In genomic region chr2:25331470-25331869, GRCm38 (mm10) we compare ENCODE assay signal across 9 mouse cellular contexts. TPM values are rescaled to one million over a fixed set of nuclear protein-coding genes. Genes with fewer than 3 reads are reported as not detected.
DNase-seq lines count a peak whose midpoint lies in the region; ATAC-seq and TF ChIP-seq lines count a peak whose summit lies in the region.
"Had no signal": no experiment of that assay in that cellular context is flagged by ENCODE, and none has a peak within 500 bp of the region (broad histone marks: within the 10 kb centered on the region; RNA-seq: fewer than 3 reads in every experiment).

No protein-coding gene starts in this region.

- WGBS in heart, embryonic 13.5 days = 48% methylated on average over 9 of the region's 9 CpGs
- 63% methylated on average over 9 of the region's 9 CpGs for WGBS in hindbrain, embryonic 11.5 days
- 67% methylated on average over 9 of the region's 9 CpGs for WGBS in midbrain, embryonic 12.5 days
- 50% methylated on average over 9 of the region's 9 CpGs for WGBS in kidney, adult 2 months

- peak overlapping the region; percentile 93 for H3K4me3 ChIP-seq in heart, embryonic 13.5 days
- peak overlapping the region; percentile 97 for H3K4me3 ChIP-seq in G1E (ENCODE audit: low read depth, low read length)
- H3K4me3 ChIP-seq in hindbrain, embryonic 11.5 days (ENCODE audit: low read depth, low read length) = peak overlapping the region; percentile 93
- H3K4me3 ChIP-seq in midbrain, embryonic 12.5 days = peak overlapping the region; percentile 85
- H3K4me3 ChIP-seq in kidney, adult 2 months (ENCODE audit: insufficient read depth, low read depth, low read length) = no peak overlapping the region

- H3K36me3 ChIP-seq in heart, embryonic 13.5 days = peaks cover 29% of the 10 kb centered on the region
- H3K36me3 ChIP-seq in G1E (replicated peaks) = peaks cover 31% of the 10 kb centered on the region
- H3K36me3 ChIP-seq in hindbrain, embryonic 11.5 days (ENCODE audit: control insufficient read depth, insufficient read depth, low read length) = 0 out of 2 replicates have a peak, but pooled peaks cover 3% of the 10 kb centered on the region
- peaks cover 26% of the 10 kb centered on the region for H3K36me3 ChIP-seq in midbrain, embryonic 12.5 days
- no peaks in the 10 kb centered on the region for H3K36me3 ChIP-seq in kidney, adult 2 months (ENCODE audit: control insufficient read depth, insufficient read depth, low read length)

- no peak overlapping the region for H3K27ac ChIP-seq in heart, embryonic 13.5 days (replicated peaks)
- no peak overlapping the region for H3K27ac ChIP-seq in hindbrain, embryonic 11.5 days (ENCODE audit: low read depth, low read length)
- H3K27ac ChIP-seq in midbrain, embryonic 12.5 days (replicated peaks) = no peak overlapping the region
- H3K27ac ChIP-seq in kidney, adult 2 months (ENCODE audit: insufficient read depth, low read depth, low read length) = no peak overlapping the region

- TF ChIP-seq POLR2A in kidney, adult 2 months (IDR thresholded peaks at IDR 0.05; ENCODE audit: low read depth, low read length) = no peak

- no peak for DNase-seq in heart, postnatal 4 days
- DNase-seq in G1E (ENCODE audit: low spot score) = no peak
- DNase-seq in hindbrain, embryonic 11.5 days (ENCODE audit: low spot score) = no peak
- no peak for DNase-seq in cerebellum, postnatal 25 days
- no peak for DNase-seq in kidney, adult 2 months
- DNase-seq: layer of hippocampus, adult 9-11 months had no signal

- no peaks in the 10 kb centered on the region for H3K9me3 ChIP-seq in heart, embryonic 13.5 days
- H3K9me3 ChIP-seq in G1E (replicated peaks) = no peaks in the 10 kb centered on the region
- H3K9me3 ChIP-seq in hindbrain, embryonic 11.5 days (ENCODE audit: control insufficient read depth, low read length) = no peaks in the 10 kb centered on the region
- no peaks in the 10 kb centered on the region for H3K9me3 ChIP-seq in midbrain, embryonic 12.5 days

- ATAC-seq in heart, embryonic 13.5 days (ENCODE audit: extremely low read depth, insufficient number of reproducible peaks, low FRiP score, low TSS enrichment) = no peak
- no peak for ATAC-seq in G1E (ENCODE audit: extremely low read depth, insufficient number of reproducible peaks, low FRiP score, poor library complexity, severe bottlenecking)
- ATAC-seq in hindbrain, embryonic 11.5 days (ENCODE audit: low FRiP score) = no peak
- no peak for ATAC-seq in midbrain, embryonic 12.5 days (ENCODE audit: low FRiP score, low read depth)
- no peak for ATAC-seq in erythroid progenitor cell, adult 5-6 weeks (replicated peaks; ENCODE audit: low FRiP score, poor library complexity, severe bottlenecking)

- H3K4me2 ChIP-seq in heart, embryonic 13.5 days = peak overlapping the region; percentile 81
- H3K4me2 ChIP-seq in hindbrain, embryonic 11.5 days (replicated peaks; ENCODE audit: low read depth, low read length) = peak overlapping the region; percentile 86
- H3K4me2 ChIP-seq in midbrain, embryonic 12.5 days (replicated peaks) = peak overlapping the region; percentile 86

- H3K27me3 ChIP-seq in heart, embryonic 13.5 days (replicated peaks) = no peaks in the 10 kb centered on the region; the same call in 1 of the 2 replicates
- peaks cover 2% of the 10 kb centered on the region; the same call in 1 of the 2 replicates for H3K27me3 ChIP-seq in G1E (ENCODE audit: insufficient read depth, low read length)
- no peaks in the 10 kb centered on the region; the same call in 1 of the 2 replicates for H3K27me3 ChIP-seq in hindbrain, embryonic 11.5 days (ENCODE audit: control insufficient read depth, insufficient read depth, low read length)
- peaks cover 4% of the 10 kb centered on the region; the same call in 1 of the 2 replicates for H3K27me3 ChIP-seq in midbrain, embryonic 12.5 days
- no peaks in the 10 kb centered on the region for H3K27me3 ChIP-seq in kidney, adult 2 months (replicated peaks; ENCODE audit: control insufficient read depth, insufficient read depth, low read length)

- peaks cover 18% of the 10 kb centered on the region for H3K4me1 ChIP-seq in heart, embryonic 13.5 days
- H3K4me1 ChIP-seq in G1E (ENCODE audit: insufficient read depth, low read depth, low read length) = peaks cover 38% of the 10 kb centered on the region
- peaks cover 3% of the 10 kb centered on the region; the same call in 1 of the 2 replicates for H3K4me1 ChIP-seq in hindbrain, embryonic 11.5 days (replicated peaks; ENCODE audit: control insufficient read depth, insufficient read depth, low read length)
- H3K4me1 ChIP-seq in midbrain, embryonic 12.5 days = peaks cover 18% of the 10 kb centered on the region
- H3K4me1 ChIP-seq in kidney, adult 2 months (ENCODE audit: control insufficient read depth, insufficient read depth, low read length) = peaks cover 12% of the 10 kb centered on the region; the same call in 1 of the 2 replicates

- H3K9ac ChIP-seq in heart, embryonic 13.5 days = peak overlapping the region; percentile 95
- peak overlapping the region; percentile 91; the same call in 1 of the 2 replicates for H3K9ac ChIP-seq in hindbrain, embryonic 11.5 days (ENCODE audit: low read depth, low read length)
- H3K9ac ChIP-seq in midbrain, embryonic 12.5 days (replicated peaks) = peak overlapping the region; percentile 82

- TF ChIP-seq CTCF in G1E (IDR thresholded peaks at IDR 0.05; ENCODE audit: low read depth, low read length) = no peak
- TF ChIP-seq CTCF in kidney, adult 2 months (conservative IDR thresholded peaks at IDR 0.05; ENCODE audit: insufficient read depth, insufficient read length, low read depth, low read length) = no peak

RNA-seq across cellular contexts. Expression of gene Man1b1, which starts 0.7 kb away (rescaled TPM):
- 28.4 and 31.3 TPM in 2 replicates for polyA plus RNA-seq in heart, embryonic 13.5 days (2015; fragmentation: Nextera tagmentation; extraction: Ambion mirVana)
- 10 to 100 TPM; 27.2 to 28.6 TPM for total RNA-seq in heart, postnatal 4 days (2021)
- total RNA-seq in G1E (2014; fragmentation: Nextera tagmentation) = 38.3 and 47.0 TPM in 2 replicates
- total RNA-seq in G1E (2017) = 45.3 and 57.2 TPM in 2 replicates
- 9.9 and 18.0 TPM in 2 replicates for polyA plus RNA-seq in G1E (2012)
- 86.7 and 133 TPM in 2 replicates for polyA plus RNA-seq in hindbrain, embryonic 11.5 days (2014; fragmentation: Nextera tagmentation; extraction: Ambion mirVana)
- polyA plus RNA-seq in midbrain, embryonic 12.5 days (2016; fragmentation: Nextera tagmentation; extraction: Ambion mirVana) = 72.2 and 72.9 TPM in 2 replicates
- 16.6 and 19.6 TPM in 2 replicates for polyA plus RNA-seq in kidney, adult 2 months (2012; rRNA removed)
- 20.9 and 40.2 TPM in 2 replicates for total RNA-seq in erythroid progenitor cell, adult 5-6 weeks (2015; ENCODE audit: low replicate concordance)
- 34.1 and 51.6 TPM in 2 replicates for total RNA-seq in erythroid progenitor cell, adult 5-6 weeks (2017; ENCODE audit: low replicate concordance)

RNA-seq across cellular contexts. Expression of gene Grin1, which starts 12.5 kb away (rescaled TPM):
- 0.09 and 0.16 TPM in 2 replicates for polyA plus RNA-seq in heart, embryonic 13.5 days (2015; fragmentation: Nextera tagmentation; extraction: Ambion mirVana)
- total RNA-seq in heart, postnatal 4 days (2021) = not detected
- total RNA-seq in G1E (2014; fragmentation: Nextera tagmentation) (1.7 TPM in 1 of 2 replicates, not detected in the other), G1E (2017) (0.17 and 0.33 TPM in 2 replicates)
- polyA plus RNA-seq in G1E (2012) = 0.68 and 0.73 TPM in 2 replicates
- 3.6 and 3.9 TPM in 2 replicates for polyA plus RNA-seq in hindbrain, embryonic 11.5 days (2014; fragmentation: Nextera tagmentation; extraction: Ambion mirVana)
- polyA plus RNA-seq in midbrain, embryonic 12.5 days (2016; fragmentation: Nextera tagmentation; extraction: Ambion mirVana) = 6.1 and 8.2 TPM in 2 replicates
- 0.34 and 0.41 TPM in 2 replicates for polyA plus RNA-seq in kidney, adult 2 months (2012; rRNA removed)
- not detected in 2 replicates for total RNA-seq in erythroid progenitor cell, adult 5-6 weeks (2015; ENCODE audit: low replicate concordance)
- not detected in 2 replicates for total RNA-seq in erythroid progenitor cell, adult 5-6 weeks (2017; ENCODE audit: low replicate concordance)

RNA-seq across cellular contexts. Expression of gene Dpp7, which starts 24.7 kb away (rescaled TPM):
- polyA plus RNA-seq in heart, embryonic 13.5 days (2015; fragmentation: Nextera tagmentation; extraction: Ambion mirVana) = 13.6 and 14.4 TPM in 2 replicates
- total RNA-seq in heart, postnatal 4 days (2021) = 1 to 10 TPM; 4.7 to 5.2 TPM
- total RNA-seq in G1E (2014; fragmentation: Nextera tagmentation) (5.5 and 8.6 TPM in 2 replicates), G1E (2017) (71.4 and 95.5 TPM in 2 replicates)
- 4.5 and 7.7 TPM in 2 replicates for polyA plus RNA-seq in G1E (2012)
- polyA plus RNA-seq in hindbrain, embryonic 11.5 days (2014; fragmentation: Nextera tagmentation; extraction: Ambion mirVana) = 13.4 and 21.3 TPM in 2 replicates
- 19.5 and 20.5 TPM in 2 replicates for polyA plus RNA-seq in midbrain, embryonic 12.5 days (2016; fragmentation: Nextera tagmentation; extraction: Ambion mirVana)
- polyA plus RNA-seq in kidney, adult 2 months (2012; rRNA removed) = 167 and 171 TPM in 2 replicates
- total RNA-seq in erythroid progenitor cell, adult 5-6 weeks (2015; ENCODE audit: low replicate concordance) = 4.7 TPM in 1 of 2 replicates, not detected in the other
- 0.68 and 6.2 TPM in 2 replicates for total RNA-seq in erythroid progenitor cell, adult 5-6 weeks (2017; ENCODE audit: low replicate concordance)

RNA-seq across cellular contexts. Expression of gene Uap1l1, which starts 34.0 kb away (rescaled TPM):
- polyA plus RNA-seq in heart, embryonic 13.5 days (2015; fragmentation: Nextera tagmentation; extraction: Ambion mirVana) = 14.9 and 17.0 TPM in 2 replicates
- total RNA-seq in heart, postnatal 4 days (2021) = 1 to 10 TPM; 7.3 to 9.5 TPM
- total RNA-seq in G1E (2014; fragmentation: Nextera tagmentation) (51.2 and 53.9 TPM in 2 replicates), G1E (2017) (56.4 and 118 TPM in 2 replicates)
- polyA plus RNA-seq in G1E (2012) = 21.0 and 22.8 TPM in 2 replicates
- polyA plus RNA-seq in hindbrain, embryonic 11.5 days (2014; fragmentation: Nextera tagmentation; extraction: Ambion mirVana) = 4.1 and 6.5 TPM in 2 replicates
- polyA plus RNA-seq in midbrain, embryonic 12.5 days (2016; fragmentation: Nextera tagmentation; extraction: Ambion mirVana) = 2.9 and 7.4 TPM in 2 replicates
- 125 and 133 TPM in 2 replicates for polyA plus RNA-seq in kidney, adult 2 months (2012; rRNA removed)
- total RNA-seq in erythroid progenitor cell, adult 5-6 weeks (2015; ENCODE audit: low replicate concordance) = 8.8 and 13.3 TPM in 2 replicates
- total RNA-seq in erythroid progenitor cell, adult 5-6 weeks (2017; ENCODE audit: low replicate concordance) = 0.30 and 2.7 TPM in 2 replicates

RNA-seq across cellular contexts. Expression of gene Sapcd2, which starts 40.7 kb away (rescaled TPM):
- 16.5 and 18.1 TPM in 2 replicates for polyA plus RNA-seq in heart, embryonic 13.5 days (2015; fragmentation: Nextera tagmentation; extraction: Ambion mirVana)
- total RNA-seq in heart, postnatal 4 days (2021) = 10 to 100 TPM in 1 of 2 experiments, 1 to 10 TPM in 1; 8.7 to 10.8 TPM
- 9.9 and 14.4 TPM in 2 replicates for total RNA-seq in G1E (2014; fragmentation: Nextera tagmentation)
- 20.6 and 28.1 TPM in 2 replicates for total RNA-seq in G1E (2017)
- 108 and 129 TPM in 2 replicates for polyA plus RNA-seq in G1E (2012)
- 41.0 and 45.2 TPM in 2 replicates for polyA plus RNA-seq in hindbrain, embryonic 11.5 days (2014; fragmentation: Nextera tagmentation; extraction: Ambion mirVana)
- polyA plus RNA-seq in midbrain, embryonic 12.5 days (2016; fragmentation: Nextera tagmentation; extraction: Ambion mirVana) = 52.1 and 52.3 TPM in 2 replicates
- 0.20 and 0.34 TPM in 2 replicates for polyA plus RNA-seq in kidney, adult 2 months (2012; rRNA removed)
- total RNA-seq in erythroid progenitor cell, adult 5-6 weeks (2015; ENCODE audit: low replicate concordance) = 5.9 and 10.1 TPM in 2 replicates
- total RNA-seq in erythroid progenitor cell, adult 5-6 weeks (2017; ENCODE audit: low replicate concordance) = 7.8 and 9.6 TPM in 2 replicates
